10 mouse cellular contexts compared by ENCODE assay signal in genomic region chr16:38137296-38137695, GRCm38 (mm10). TPM values are rescaled to one million over a fixed set of nuclear protein-coding genes. Genes with fewer than 3 reads are reported as not detected.
DNase-seq lines count a peak whose midpoint lies in the region; ATAC-seq and TF ChIP-seq lines count a peak whose summit lies in the region.
"Had no signal": no experiment of that assay in that cellular context is flagged by ENCODE, and none has a peak within 500 bp of the region (broad histone marks: within the 10 kb centered on the region; RNA-seq: fewer than 3 reads in every experiment).

No protein-coding gene starts in this region.

- no peak for TF ChIP-seq POLR2A in liver, adult 2 months (IDR thresholded peaks at IDR 0.05; ENCODE audit: extremely low read depth, insufficient read depth, low read length)
- no peak for TF ChIP-seq POLR2A in cortical plate, adult 2 months (IDR thresholded peaks at IDR 0.05; ENCODE audit: extremely low read depth, insufficient read depth, low read length)

- no peak overlapping the region for H3K27ac ChIP-seq in liver, adult 2 months (replicated peaks; ENCODE audit: insufficient read depth, low read depth, low read length)
- H3K27ac ChIP-seq in liver, embryonic 12.5 days, result no peak overlapping the region
- no peak overlapping the region for H3K27ac ChIP-seq in cortical plate, adult 2 months (ENCODE audit: insufficient read depth, low read length)
- H3K27ac ChIP-seq: heart, embryonic 15.5 days; stomach, embryonic 15.5 days had no signal

- H3K9ac ChIP-seq in liver, adult 2 months (ENCODE audit: low read depth, low read length), result no peak overlapping the region
- H3K9ac ChIP-seq in liver, embryonic 12.5 days, result no peak overlapping the region
- H3K9ac ChIP-seq: heart, embryonic 15.5 days; stomach, embryonic 15.5 days had no signal

- H3K36me3 ChIP-seq in liver, adult 2 months (ENCODE audit: control insufficient read depth, insufficient read depth, low read length), result no peaks in the 10 kb centered on the region
- peaks cover 4% of the 10 kb centered on the region; the same call in 1 of the 2 replicates for H3K36me3 ChIP-seq in liver, embryonic 12.5 days
- H3K36me3 ChIP-seq: heart, embryonic 15.5 days; stomach, embryonic 15.5 days had no signal

- no peaks in the 10 kb centered on the region for H3K9me3 ChIP-seq in liver, embryonic 12.5 days (replicated peaks)
- H3K9me3 ChIP-seq: heart, embryonic 15.5 days; stomach, embryonic 15.5 days had no signal

- no peak overlapping the region for H3K4me2 ChIP-seq in liver, embryonic 12.5 days
- H3K4me2 ChIP-seq: heart, embryonic 15.5 days; stomach, embryonic 15.5 days had no signal

- peak; percentile 23 to 70 for DNase-seq in adrenal gland, adult (ENCODE audit: inconsistent age in 2 of 2, low spot score in 1 of 2)
- DNase-seq in adrenal gland, adult 8-10 months, result no peak
- peak; percentile 72 for DNase-seq in liver, adult 2 months (ENCODE audit: extremely low read depth, low read depth, low spot score)
- DNase-seq in kidney, postnatal 25 days, result peak; percentile 74 to 79
- DNase-seq in right cerebral cortex, postnatal 25 days, result no peak

- H3K79me2 ChIP-seq in liver, adult 2 months (ENCODE audit: control insufficient read depth, insufficient read depth, low read length), result peaks cover 45% of the 10 kb centered on the region

- WGBS in liver, adult 2 months, result 48% methylated on average over 5 of the region's 5 CpGs
- WGBS in liver, embryonic 12.5 days (ENCODE audit: insufficient replicate concordance), result 62% methylated on average over 5 of the region's 5 CpGs

- H3K4me3 ChIP-seq in liver, adult 2 months (ENCODE audit: insufficient read depth, low read depth, low read length), result no peak overlapping the region
- H3K4me3 ChIP-seq in liver, embryonic 12.5 days, result no peak overlapping the region
- no peak overlapping the region for H3K4me3 ChIP-seq in cortical plate, adult 2 months (ENCODE audit: insufficient read depth, low read length)
- H3K4me3 ChIP-seq: heart, embryonic 15.5 days; stomach, embryonic 15.5 days had no signal

- no peak for ATAC-seq in liver, embryonic 12.5 days
- 0 out of 2 replicates have a peak, but pooled peaks have one; percentile 36 for ATAC-seq in neutrophil, adult 5-6 weeks (ENCODE audit: extremely low read depth, insufficient number of reproducible peaks, low FRiP score, poor library complexity, severe bottlenecking)

- no peaks in the 10 kb centered on the region for H3K27me3 ChIP-seq in liver, adult 2 months (ENCODE audit: control insufficient read depth, insufficient read depth, low read length)
- no peaks in the 10 kb centered on the region for H3K27me3 ChIP-seq in liver, embryonic 12.5 days (replicated peaks)
- H3K27me3 ChIP-seq: heart, embryonic 15.5 days; stomach, embryonic 15.5 days had no signal

- H3K4me1 ChIP-seq in liver, adult 2 months (ENCODE audit: control insufficient read depth, insufficient read depth, low read length), result peaks cover 14% of the 10 kb centered on the region
- peaks cover 26% of the 10 kb centered on the region for H3K4me1 ChIP-seq in liver, embryonic 12.5 days
- H3K4me1 ChIP-seq in cortical plate, adult 2 months (ENCODE audit: control insufficient read depth, insufficient read depth, low read length), result peaks cover 21% of the 10 kb centered on the region

- peak; percentile 87 for TF ChIP-seq CTCF in liver, adult 2 months (IDR thresholded peaks at IDR 0.05; ENCODE audit: low read depth, low read length)
- peak; percentile 49 for TF ChIP-seq CTCF in cortical plate, adult 2 months (IDR thresholded peaks at IDR 0.05; ENCODE audit: extremely low read depth, insufficient read depth, low read length)

RNA-seq across cellular contexts. Expression of gene Gsk3b, which starts 48.5 kb away (rescaled TPM):
- 10 to 100 TPM; 67.6 to 79.6 (median 72.0) TPM for total RNA-seq in adrenal gland, adult 8-10 months (2022)
- total RNA-seq in liver, adult 2 months (2014; rRNA removed), result 11.8 and 13.4 TPM in 2 replicates
- polyA plus RNA-seq in liver, adult 2 months (2012; rRNA removed), result 4.8 and 5.8 TPM in 2 replicates
- 17.4 and 18.1 TPM in 2 replicates for polyA plus RNA-seq in liver, embryonic 12.5 days (2016; fragmentation: Nextera tagmentation; extraction: Ambion mirVana)
- polyA plus RNA-seq in cortical plate, adult 2 months (2012; rRNA removed), result 45.1 and 47.2 TPM in 2 replicates
- total RNA-seq in neutrophil, adult 5-6 weeks (2017), result 54.5 and 60.2 TPM in 2 replicates

Comparison
In these comparisons a context has a peak if more than half of its experiments do, and no peak if none do; other contexts are left out.
1. DNase-seq: peak in adrenal gland, adult (2 of 2), liver, adult 2 months (single experiment) and kidney, postnatal 25 days (2 of 2); none in adrenal gland, adult 8-10 months (single experiment) and right cerebral cortex, postnatal 25 days (single experiment).